Mouse (Mus musculus): ENCODE results near the gene Mup16. TPM values are rescaled to one million over a fixed set of nuclear protein-coding genes. Genes with fewer than 3 reads are reported as not detected.
A peak's percentile ranks its signal among the peaks of the same experiment; 100 is the strongest.
"Not testable (repeated sequence)": the region's sequence is repeated elsewhere in the genome, so short reads cannot be mapped to it uniquely, and the experiment has no call there.

Gene Mup16
- total RNA-seq (2021), result not detected

GRCm38 (mm10) chr4:61519431-61519830, at the start of gene Mup16:
Mup16 (minus strand) TSS chr4:61519531.
- not testable (repeated sequence) for DNase-seq (ENCODE audit: extremely low spot score in 1 of 2, low spot score in 1 of 2)

- DNase-seq (ENCODE audit: extremely low spot score in 1 of 2, low spot score in 1 of 2), result peak; percentile 8 to 12
Measured at GRCm38 (mm10) chr4:61555887-61556286, 36.6 kb upstream of the Mup16 start.

Other genes starting within 250 kb of the Mup16 start
- not detected for gene Mup14, start 215.5 kb downstream of the Mup16 start, total RNA-seq (2021)
- not detected for gene Mup15, start 79.8 kb downstream of the Mup16 start, total RNA-seq (2021)
- not detected for gene Mup17, start 76.3 kb upstream of the Mup16 start, total RNA-seq (2021)
- not detected for gene Mup18, start 154.6 kb upstream of the Mup16 start, total RNA-seq (2021)

Measured in layer of hippocampus, postnatal 25 days (tissue).